In the genomic region with DNA sequence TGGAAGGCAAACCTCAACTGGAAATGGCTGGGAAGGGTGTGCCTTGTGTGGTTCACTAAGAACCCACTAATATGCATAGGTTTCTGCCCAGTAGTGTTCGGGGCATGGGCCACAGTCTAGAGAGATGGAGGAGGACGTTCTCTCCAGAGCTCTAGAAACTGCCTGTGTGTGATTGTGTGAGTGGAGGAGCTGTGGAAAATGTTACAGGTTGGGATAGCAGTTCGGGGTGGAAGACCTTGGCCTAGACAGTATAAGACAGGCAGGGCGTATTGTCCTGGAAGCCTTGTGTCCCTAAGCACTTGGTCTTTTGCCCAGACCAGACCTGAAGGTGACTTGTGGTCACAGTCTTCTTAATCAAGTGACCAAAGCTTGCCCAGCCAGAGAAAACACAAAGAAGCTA, we compare ENCODE assay signal across 8 mouse cellular contexts. TPM values are rescaled to one million over a fixed set of nuclear protein-coding genes. Genes with fewer than 3 reads are reported as not detected.
DNase-seq lines count a peak whose midpoint lies in the region; ATAC-seq and TF ChIP-seq lines count a peak whose summit lies in the region.

No protein-coding gene starts in this region.

- peak overlapping the region; percentile 33 for H3K27ac ChIP-seq in liver, adult 2 months (replicated peaks; ENCODE audit: insufficient read depth, low read depth, low read length)
- peak overlapping the region; percentile 62; the same call in 1 of the 2 replicates for H3K27ac ChIP-seq in embryonic fibroblast, embryonic 13.5 days (ENCODE audit: insufficient read depth, low read length)
- peak overlapping the region; percentile 97 for H3K27ac ChIP-seq in intestine, embryonic 16.5 days (ENCODE audit: low read length)
- H3K27ac ChIP-seq in neural tube, embryonic 15.5 days (replicated peaks) = no peak overlapping the region

- H3K9ac ChIP-seq in liver, adult 2 months (ENCODE audit: low read depth, low read length) = peak overlapping the region; percentile 48
- peak overlapping the region; percentile 92 for H3K9ac ChIP-seq in intestine, embryonic 16.5 days (ENCODE audit: low read depth, low read length)
- H3K9ac ChIP-seq in neural tube, embryonic 15.5 days (replicated peaks) = peak overlapping the region; percentile 65

- no peak for ATAC-seq in intestine, embryonic 16.5 days
- no peak for ATAC-seq in neural tube, embryonic 15.5 days (ENCODE audit: low FRiP score)

- H3K36me3 ChIP-seq in liver, adult 2 months (ENCODE audit: control insufficient read depth, insufficient read depth, low read length) = peaks cover 49% of the 10 kb centered on the region
- H3K36me3 ChIP-seq in intestine, embryonic 16.5 days (ENCODE audit: control insufficient read depth, insufficient read depth, low read length) = peaks cover 42% of the 10 kb centered on the region
- peaks cover 47% of the 10 kb centered on the region for H3K36me3 ChIP-seq in neural tube, embryonic 15.5 days

- no peak for TF ChIP-seq POLR2A in liver, adult 2 months (IDR thresholded peaks at IDR 0.05; ENCODE audit: extremely low read depth, insufficient read depth, low read length)
- TF ChIP-seq POLR2A in embryonic fibroblast, embryonic 13.5 days (IDR thresholded peaks at IDR 0.05; ENCODE audit: low read depth, low read length) = peak; percentile 6; the same call in 1 of the 2 replicates

- no peaks in the 10 kb centered on the region for H3K27me3 ChIP-seq in liver, adult 2 months (ENCODE audit: control insufficient read depth, insufficient read depth, low read length)
- H3K27me3 ChIP-seq in intestine, embryonic 16.5 days (replicated peaks; ENCODE audit: control insufficient read depth, insufficient read depth, low read length) = no peaks in the 10 kb centered on the region
- no peaks in the 10 kb centered on the region for H3K27me3 ChIP-seq in neural tube, embryonic 15.5 days (replicated peaks)

- WGBS in liver, adult 2 months = 9% methylated on average over 4 of the region's 4 CpGs
- WGBS in intestine, embryonic 16.5 days = 46% methylated on average over 4 of the region's 4 CpGs
- WGBS in neural tube, embryonic 15.5 days = 72% methylated on average over 4 of the region's 4 CpGs

- H3K4me1 ChIP-seq in liver, adult 2 months (ENCODE audit: control insufficient read depth, insufficient read depth, low read length) = peaks cover 9% of the 10 kb centered on the region
- peaks cover 9% of the 10 kb centered on the region for H3K4me1 ChIP-seq in embryonic fibroblast, embryonic 13.5 days (ENCODE audit: control insufficient read depth, insufficient read depth, low read length)
- peaks cover 53% of the 10 kb centered on the region for H3K4me1 ChIP-seq in intestine, embryonic 16.5 days (ENCODE audit: control insufficient read depth, insufficient read depth, low read length)
- peaks cover 56% of the 10 kb centered on the region for H3K4me1 ChIP-seq in neural tube, embryonic 15.5 days

- TF ChIP-seq CTCF in liver, adult 2 months (IDR thresholded peaks at IDR 0.05; ENCODE audit: low read depth, low read length) = no peak
- no peak for TF ChIP-seq CTCF in embryonic fibroblast, embryonic 13.5 days (IDR thresholded peaks at IDR 0.05; ENCODE audit: borderline replicate concordance, insufficient read depth, low read length)

- H3K4me2 ChIP-seq in intestine, embryonic 16.5 days (ENCODE audit: low read depth, low read length) = peak overlapping the region; percentile 78
- peak overlapping the region; percentile 77 for H3K4me2 ChIP-seq in neural tube, embryonic 15.5 days

- H3K9me3 ChIP-seq in intestine, embryonic 16.5 days (ENCODE audit: control insufficient read depth, low read length) = no peaks in the 10 kb centered on the region
- no peaks in the 10 kb centered on the region for H3K9me3 ChIP-seq in neural tube, embryonic 15.5 days (replicated peaks)

- peak overlapping the region; percentile 7; the same call in 1 of the 2 replicates for H3K4me3 ChIP-seq in liver, adult 2 months (ENCODE audit: insufficient read depth, low read depth, low read length)
- peak overlapping the region; percentile 84 for H3K4me3 ChIP-seq in embryonic fibroblast, embryonic 13.5 days (ENCODE audit: insufficient read depth, low read length)
- peak overlapping the region; percentile 73 for H3K4me3 ChIP-seq in intestine, embryonic 16.5 days (ENCODE audit: low read length)
- peak overlapping the region; percentile 83 for H3K4me3 ChIP-seq in neural tube, embryonic 15.5 days (replicated peaks)

- peaks cover 18% of the 10 kb centered on the region; the same call in 1 of the 2 replicates for H3K79me2 ChIP-seq in liver, adult 2 months (ENCODE audit: control insufficient read depth, insufficient read depth, low read length)

- DNase-seq in liver, adult 2 months (ENCODE audit: extremely low read depth, low read depth, low spot score) = peak; percentile 42
- no peak for DNase-seq in liver
- DNase-seq in gastrocnemius, postnatal 4 days (ENCODE audit: low spot score in 2 of 2) = no peak
- DNase-seq in kidney, postnatal 4 days = no peak
- DNase-seq in adrenal gland, adult 18-20 months (ENCODE audit: low spot score in 2 of 2) = no peak

RNA-seq across cellular contexts. Expression of a gene that starts 4.1 kb away (rescaled TPM):
- 90.1 and 109 TPM in 2 replicates for total RNA-seq in liver, adult 2 months (2014; rRNA removed)
- polyA plus RNA-seq in liver, adult 2 months (2012; rRNA removed) = 81.6 and 109 TPM in 2 replicates
- polyA plus RNA-seq in embryonic fibroblast, embryonic 13.5 days (2011; ENCODE audit: insufficient read length, low read depth, missing spikeins) = 442 and 496 TPM in 2 replicates
- 142 and 146 TPM in 2 replicates for polyA plus RNA-seq in intestine, embryonic 16.5 days (2015; fragmentation: Nextera tagmentation; extraction: Ambion mirVana)
- polyA plus RNA-seq in neural tube, embryonic 15.5 days (2015; fragmentation: Nextera tagmentation; extraction: Ambion mirVana) = 158 and 164 TPM in 2 replicates
- total RNA-seq in gastrocnemius, postnatal 4 days (2021) = 100 to 1,000 TPM; 369 to 382 TPM
- total RNA-seq in adrenal gland, adult 18-20 months (2021) = 100 to 1,000 TPM; 327 to 346 TPM

RNA-seq across cellular contexts. Expression of a gene that starts 12.6 kb away (rescaled TPM):
- 636 and 645 TPM in 2 replicates for total RNA-seq in liver, adult 2 months (2014; rRNA removed)
- 561 and 625 TPM in 2 replicates for polyA plus RNA-seq in liver, adult 2 months (2012; rRNA removed)
- 80.4 and 81.2 TPM in 2 replicates for polyA plus RNA-seq in embryonic fibroblast, embryonic 13.5 days (2011; ENCODE audit: insufficient read length, low read depth, missing spikeins)
- 347 and 378 TPM in 2 replicates for polyA plus RNA-seq in intestine, embryonic 16.5 days (2015; fragmentation: Nextera tagmentation; extraction: Ambion mirVana)
- polyA plus RNA-seq in neural tube, embryonic 15.5 days (2015; fragmentation: Nextera tagmentation; extraction: Ambion mirVana) = 91.4 and 114 TPM in 2 replicates
- 100 to 1,000 TPM; 211 to 220 TPM for total RNA-seq in gastrocnemius, postnatal 4 days (2021)
- 100 to 1,000 TPM; 474 to 780 TPM for total RNA-seq in adrenal gland, adult 18-20 months (2021)

RNA-seq across cellular contexts. Expression of a gene that starts 21.2 kb away (rescaled TPM):
- 9.5 and 11.0 TPM in 2 replicates for total RNA-seq in liver, adult 2 months (2014; rRNA removed)
- 7.9 and 16.4 TPM in 2 replicates for polyA plus RNA-seq in liver, adult 2 months (2012; rRNA removed)
- polyA plus RNA-seq in embryonic fibroblast, embryonic 13.5 days (2011; ENCODE audit: insufficient read length, low read depth, missing spikeins) = 1.4 and 6.5 TPM in 2 replicates
- 2,407 and 2,590 TPM in 2 replicates for polyA plus RNA-seq in intestine, embryonic 16.5 days (2015; fragmentation: Nextera tagmentation; extraction: Ambion mirVana)
- 5.4 and 85.2 TPM in 2 replicates for polyA plus RNA-seq in neural tube, embryonic 15.5 days (2015; fragmentation: Nextera tagmentation; extraction: Ambion mirVana)
- total RNA-seq in gastrocnemius, postnatal 4 days (2021) = 1 to 10 TPM; 5.3 to 8.7 TPM
- total RNA-seq in adrenal gland, adult 18-20 months (2021) = 10 to 100 TPM; 10.3 to 14.0 TPM

RNA-seq across cellular contexts. Expression of a gene that starts 23.7 kb away (rescaled TPM):
- 1.4 TPM in 2 replicates for total RNA-seq in liver, adult 2 months (2014; rRNA removed)
- polyA plus RNA-seq in liver, adult 2 months (2012; rRNA removed) = 1.2 and 1.8 TPM in 2 replicates
- polyA plus RNA-seq in embryonic fibroblast, embryonic 13.5 days (2011; ENCODE audit: insufficient read length, low read depth, missing spikeins) = 0.77 TPM in 1 of 2 replicates, not detected in the other
- polyA plus RNA-seq in intestine, embryonic 16.5 days (2015; fragmentation: Nextera tagmentation; extraction: Ambion mirVana) = 5.2 and 5.9 TPM in 2 replicates
- polyA plus RNA-seq in neural tube, embryonic 15.5 days (2015; fragmentation: Nextera tagmentation; extraction: Ambion mirVana) = 2.9 and 7.0 TPM in 2 replicates
- 1 to 10 TPM; 1.7 to 1.8 TPM for total RNA-seq in gastrocnemius, postnatal 4 days (2021)
- 1 to 10 TPM; 2.6 to 3.2 TPM for total RNA-seq in adrenal gland, adult 18-20 months (2021)

RNA-seq across cellular contexts. Expression of a gene that starts 45.1 kb away (rescaled TPM):
- total RNA-seq in liver, adult 2 months (2014; rRNA removed) = 6.1 and 7.3 TPM in 2 replicates
- polyA plus RNA-seq in liver, adult 2 months (2012; rRNA removed) = 39.9 and 46.3 TPM in 2 replicates
- 13.8 and 15.0 TPM in 2 replicates for polyA plus RNA-seq in embryonic fibroblast, embryonic 13.5 days (2011; ENCODE audit: insufficient read length, low read depth, missing spikeins)
- 46.2 and 49.1 TPM in 2 replicates for polyA plus RNA-seq in intestine, embryonic 16.5 days (2015; fragmentation: Nextera tagmentation; extraction: Ambion mirVana)
- 75.9 and 77.6 TPM in 2 replicates for polyA plus RNA-seq in neural tube, embryonic 15.5 days (2015; fragmentation: Nextera tagmentation; extraction: Ambion mirVana)
- 10 to 100 TPM; 17.3 to 20.0 TPM for total RNA-seq in gastrocnemius, postnatal 4 days (2021)
- 10 to 100 TPM; 44.0 to 55.4 TPM for total RNA-seq in adrenal gland, adult 18-20 months (2021)

Comparison
In these comparisons a context has a peak if more than half of its experiments do, and no peak if none do; other contexts are left out.
1. H3K4me3 ChIP-seq: peak in every context shown above with its lines; median percentile 84 in embryonic fibroblast, embryonic 13.5 days; 83 in neural tube, embryonic 15.5 days; 73 in intestine, embryonic 16.5 days; 7 in liver, adult 2 months.
2. RNA of a gene that starts 21.2 kb away (polyA plus RNA-seq): 2,407 to 2,590 TPM in intestine, embryonic 16.5 days; 7.9 to 16.4 TPM in liver, adult 2 months, 1.4 to 6.5 TPM in embryonic fibroblast, embryonic 13.5 days and 5.4 to 85.2 TPM in neural tube, embryonic 15.5 days; every median in the first group is over 10 times any median in the second.
3. Peak in every context shown above with its lines, with median percentiles within 50 percentile points of each other: H3K9ac ChIP-seq.